Mouse (Mus musculus) megakaryocyte, embryonic 14.5 days (primary cell): ENCODE results near the gene Igsf11.

Experiments used
- FLI1 ChIP-seq: IDR thresholded peaks from 2 replicates; pipeline ENCODE4 v1.6.1; 2012; ENCODE audit warnings: low read length, inconsistent platforms, mixed read lengths
- GATA1 ChIP-seq: IDR thresholded peaks from 3 replicates; pipeline ENCODE4 v1.6.1; 2012; ENCODE audit warnings: mixed read lengths, low read length, inconsistent platforms, borderline replicate concordance

- TF ChIP-seq GATA1 (no peak), FLI1 (no peak)
Observed at GRCm38 (mm10) chr16:38962695-38963094, 70.2 kb downstream of the Igsf11 start.
